Mouse (Mus musculus): ENCODE data around the gene Zfp217.
A peak's percentile ranks its signal among the peaks of the same experiment; 100 is the strongest.

Gene Zfp217

GRCm38 (mm10) chr2:170101132-170101531 lies 46.8 kb downstream of the Zfp217 start:
- peak; percentile 90 for DNase-seq (ENCODE audit: low spot score)

GRCm38 (mm10) chr2:170094871-170095270 lies 53.0 kb downstream of the Zfp217 start:
- DNase-seq (ENCODE audit: low spot score) = no peak

- no peak for DNase-seq (ENCODE audit: low spot score)
These were observed 53.7 kb downstream of the Zfp217 start for GRCm38 (mm10) chr2:170094220-170094619.

GRCm38 (mm10) chr2:170091563-170092443 lies 56.1 kb downstream of the Zfp217 start:
- DNase-seq (ENCODE audit: low spot score) = no peak

- DNase-seq (ENCODE audit: low spot score) = no peak
These were observed 69.4 kb downstream of the Zfp217 start for GRCm38 (mm10) chr2:170078442-170079017.

- DNase-seq (ENCODE audit: low spot score) = no peak
These were observed 69.9 kb downstream of the Zfp217 start for GRCm38 (mm10) chr2:170078041-170078440.

- DNase-seq (ENCODE audit: low spot score) = no peak
These were observed 70.9 kb downstream of the Zfp217 start for GRCm38 (mm10) chr2:170076941-170077490.

- DNase-seq (ENCODE audit: low spot score) = no peak
These were observed 77.2 kb downstream of the Zfp217 start for GRCm38 (mm10) chr2:170070641-170071241.

GRCm38 (mm10) chr2:170069976-170070375 lies 77.9 kb downstream of the Zfp217 start:
- DNase-seq (ENCODE audit: low spot score) = no peak

- no peak for DNase-seq (ENCODE audit: low spot score)
These were observed 85.5 kb downstream of the Zfp217 start for GRCm38 (mm10) chr2:170062378-170062777.

- DNase-seq (ENCODE audit: low spot score) = no peak
These were observed 87.8 kb downstream of the Zfp217 start for GRCm38 (mm10) chr2:170060066-170060465.

GRCm38 (mm10) chr2:170058774-170059173 lies 89.1 kb downstream of the Zfp217 start:
- no peak for DNase-seq (ENCODE audit: low spot score)

Measured in layer of hippocampus, adult 11-12 months (tissue).